Mouse (Mus musculus) ES-E14 (cell line): ENCODE results near the gene Rreb1. TPM values are rescaled to one million over a fixed set of nuclear protein-coding genes. Genes with fewer than 3 reads are reported as not detected.
A peak's percentile ranks its signal among the peaks of the same experiment; 100 is the strongest.

Experiments
- DNase-seq: peaks from one replicate; pipeline ENCODE4 v3.0.0-alpha.2; 2013; ENCODE audit warnings: low read depth, low spot score
- H3K27ac ChIP-seq: 2 replicates; pipeline ENCODE4 v1.5.1; 2012; ENCODE audit warnings: low read depth, mild to moderate bottlenecking, low read length, moderate library complexity, mixed read lengths; ENCODE audit not compliant: poor library complexity, insufficient read depth, severe bottlenecking
- H3K36me3 ChIP-seq: 2 replicates; pipeline ENCODE4 v1.6.1; 2012; ENCODE audit warnings: mild to moderate bottlenecking, low read length, moderate library complexity, mixed read lengths; ENCODE audit not compliant: control insufficient read depth, poor library complexity, insufficient read depth, severe bottlenecking
- H3K4me1 ChIP-seq, 2 experiments: fragments of 150-350 bp in 1 of 2; sonication (generic) in 1 of 2; 2 replicates each; pipeline ENCODE4 v1.6.1; 2012; ENCODE audit warnings: low read length in 2 of 2, mild to moderate bottlenecking in 1 of 2, mixed read lengths in 1 of 2; ENCODE audit not compliant: control insufficient read depth in 2 of 2, insufficient read depth in 2 of 2, poor library complexity in 1 of 2
- H3K4me3 ChIP-seq, 2 experiments: fragments of 150-350 bp in 1 of 2; sonication (generic) in 1 of 2; 2 replicates each; pipeline ENCODE4 v1.5.1; 2012; ENCODE audit warnings: low read length in 2 of 2, low read depth in 1 of 2, mild to moderate bottlenecking in 1 of 2, mixed read lengths in 1 of 2; ENCODE audit not compliant: insufficient read depth in 1 of 2, poor library complexity in 1 of 2, severe bottlenecking in 1 of 2
- H3K9ac ChIP-seq: 2 replicates; pipeline ENCODE4 v1.6.1; 2012; ENCODE audit warnings: low read depth, mild to moderate bottlenecking, low read length, mixed read lengths; ENCODE audit not compliant: poor library complexity, insufficient read depth, severe bottlenecking
- H3K9me3 ChIP-seq: fragments of 150-350 bp; sonication (generic); 2 replicates; pipeline ENCODE4 v1.6.1; 2012; ENCODE audit warnings: low read depth, mild to moderate bottlenecking, low read length; ENCODE audit not compliant: control insufficient read depth, insufficient read depth
- CHD2 ChIP-seq: IDR thresholded peaks from 2 replicates; pipeline ENCODE4 v1.6.1; 2014; ENCODE audit warnings: mild to moderate bottlenecking, low read depth, low read length, inconsistent platforms
- HCFC1 ChIP-seq: IDR thresholded peaks from 2 replicates; pipeline ENCODE4 v1.6.1; 2012; ENCODE audit warnings: low read length, inconsistent platforms, borderline replicate concordance; ENCODE audit not compliant: insufficient read depth
- MAFK ChIP-seq: IDR thresholded peaks from 2 replicates; pipeline ENCODE4 v1.6.1; 2014; ENCODE audit warnings: mild to moderate bottlenecking, low read depth, low read length, inconsistent platforms; ENCODE audit not compliant: insufficient read depth
- ZC3H11A ChIP-seq: IDR thresholded peaks from 2 replicates; pipeline ENCODE4 v1.6.1; 2012; ENCODE audit warnings: low read depth, mild to moderate bottlenecking, inconsistent platforms, low read length, borderline replicate concordance
- ZNF384 ChIP-seq: IDR thresholded peaks from 2 replicates; pipeline ENCODE4 v1.6.1; 2012; ENCODE audit warnings: low read depth, low read length, inconsistent platforms
- in situ Hi-C, 2 experiments: fragments of 600-800 bp; cut with MboI; formaldehyde crosslinking; loops; one replicate each; pipeline ENCODE4 v1.15.1; 2025; ENCODE audit warnings: low sequenced_read_pairs in 2 of 2, inconsistent platforms in 1 of 2; ENCODE audit not compliant: unreplicated experiment in 2 of 2
- total RNA-seq: library from RNA; depleted of rRNA; stranded (reverse); fragments of 300-350 nt; gene quantifications from 2 replicates; pipeline ENCODE4 v1.2.3, GENCODE M21; 2012

The Rreb1 gene
- total RNA-seq, 1 experiment: 14.7 TPM

DNA sequence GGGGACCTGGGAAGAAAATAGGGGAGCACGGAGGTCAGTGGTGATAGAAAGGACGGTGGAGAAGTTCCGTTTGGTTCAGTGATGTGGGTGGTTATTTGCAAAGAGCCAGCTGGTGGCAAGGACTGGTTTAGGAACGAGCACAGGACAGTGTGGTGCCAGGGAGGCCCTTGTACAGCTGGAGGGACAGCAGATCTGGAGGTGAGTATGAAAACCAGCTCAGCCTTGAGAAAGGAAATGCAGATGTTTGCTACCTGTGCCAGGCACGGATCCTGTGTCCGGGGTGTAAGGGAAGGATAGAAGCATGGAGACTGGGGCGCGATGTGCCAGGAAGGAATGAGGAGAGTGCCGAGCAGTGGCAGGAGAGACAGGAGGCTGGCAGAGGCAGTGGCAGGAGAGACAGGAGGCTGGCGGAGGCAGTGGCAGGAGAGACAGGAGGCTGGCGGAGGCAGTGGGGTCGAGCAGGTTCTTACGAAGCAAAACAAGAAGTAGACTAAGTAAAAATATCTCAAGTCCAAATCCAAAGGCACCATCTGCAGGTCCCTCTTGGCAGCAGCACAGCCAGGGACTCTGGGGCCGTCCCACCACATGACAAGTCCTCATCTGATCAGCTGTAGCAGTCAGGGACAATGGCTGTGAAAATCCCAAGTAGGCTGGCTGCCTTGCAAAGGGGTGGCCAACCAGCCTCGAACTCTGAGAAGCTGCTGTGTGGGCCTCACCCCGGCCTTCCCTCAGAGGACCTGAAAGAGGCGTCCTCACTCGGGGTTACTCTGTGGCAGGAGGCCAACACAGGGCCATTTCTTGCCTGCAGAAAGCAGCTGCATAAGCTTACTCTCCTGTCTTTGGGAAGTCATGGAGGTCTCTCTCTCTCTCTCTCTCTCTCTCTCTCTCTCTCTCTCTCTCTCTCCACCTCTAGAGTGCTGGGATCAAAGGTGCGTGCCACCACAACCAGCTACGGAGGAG lies 186.2 kb downstream of the Rreb1 start:
- Histone ChIP-seq H3K9me3 (no peaks in the 10 kb centered on the region), H3K4me1 (peaks cover 2 to 19% of the 10 kb centered on the region in 2 experiments; a peak in 3 of 4 replicates), H3K36me3 (no peaks in the 10 kb centered on the region), H3K4me3 (peak overlapping the region; percentile 5 to 74; a peak in 3 of 4 replicates), H3K9ac (no peak overlapping the region), H3K27ac (no peak overlapping the region)
- no peak for DNase-seq
- TF ChIP-seq MAFK (no peak), CHD2 (no peak), ZC3H11A (no peak), ZNF384 (no peak), HCFC1 (no peak)
- in situ Hi-C loops: no loop called here

DNA sequence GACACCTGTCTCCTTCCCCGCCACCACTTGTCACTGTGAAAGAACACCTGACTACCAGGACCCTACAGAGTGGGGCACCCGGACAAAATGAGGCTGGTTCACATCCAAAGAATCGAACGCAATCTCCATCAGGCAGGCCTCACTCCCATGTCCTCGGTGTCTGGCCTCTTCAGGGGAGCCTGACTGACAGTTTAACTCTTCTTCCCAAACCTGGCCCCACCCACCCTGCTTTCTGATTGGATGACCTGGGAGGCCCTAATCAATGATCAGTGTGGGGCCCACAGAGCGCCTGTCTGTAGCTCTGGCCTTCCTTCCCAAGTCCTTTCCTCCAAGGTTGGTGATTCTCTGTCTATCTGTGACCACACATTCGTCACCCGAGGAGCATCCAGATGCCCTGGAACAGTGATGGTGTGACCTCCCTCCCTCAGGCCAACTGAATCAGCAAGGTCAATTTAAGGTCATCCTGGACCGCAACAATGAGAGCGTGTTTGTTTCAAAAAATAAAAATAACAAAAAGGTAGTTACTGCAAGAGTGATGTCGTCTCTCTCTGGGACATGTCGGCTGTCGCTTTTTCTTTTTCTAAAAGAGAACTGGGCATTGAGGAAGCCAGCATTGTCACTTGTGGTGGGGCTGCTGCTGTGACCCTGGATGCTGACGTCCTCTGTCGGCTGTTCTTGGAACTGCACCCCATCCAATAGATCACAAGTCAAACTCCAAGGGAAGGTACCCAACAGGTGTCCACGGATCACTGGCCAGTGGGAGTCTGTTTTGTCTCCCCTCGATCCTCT lies 187.1 kb downstream of the Rreb1 start:
- DNase-seq: peak; percentile 85
- Histone ChIP-seq H3K9me3 (no peaks in the 10 kb centered on the region), H3K4me1 (peaks cover 2 to 19% of the 10 kb centered on the region in 2 experiments; a peak in 3 of 4 replicates), H3K36me3 (no peaks in the 10 kb centered on the region), H3K27ac (peak overlapping the region; percentile 6; the same call in 1 of the 2 replicates), H3K4me3 (peak overlapping the region; percentile 5 to 20; a peak in 3 of 4 replicates), H3K9ac (no peak overlapping the region; the same call in 1 of the 2 replicates)
- no peak for TF ChIP-seq MAFK
- no peak for TF ChIP-seq ZNF384
- no peak for TF ChIP-seq HCFC1
- no peak for TF ChIP-seq CHD2
- no peak for TF ChIP-seq ZC3H11A
- in situ Hi-C loops: no loop called here

DNA sequence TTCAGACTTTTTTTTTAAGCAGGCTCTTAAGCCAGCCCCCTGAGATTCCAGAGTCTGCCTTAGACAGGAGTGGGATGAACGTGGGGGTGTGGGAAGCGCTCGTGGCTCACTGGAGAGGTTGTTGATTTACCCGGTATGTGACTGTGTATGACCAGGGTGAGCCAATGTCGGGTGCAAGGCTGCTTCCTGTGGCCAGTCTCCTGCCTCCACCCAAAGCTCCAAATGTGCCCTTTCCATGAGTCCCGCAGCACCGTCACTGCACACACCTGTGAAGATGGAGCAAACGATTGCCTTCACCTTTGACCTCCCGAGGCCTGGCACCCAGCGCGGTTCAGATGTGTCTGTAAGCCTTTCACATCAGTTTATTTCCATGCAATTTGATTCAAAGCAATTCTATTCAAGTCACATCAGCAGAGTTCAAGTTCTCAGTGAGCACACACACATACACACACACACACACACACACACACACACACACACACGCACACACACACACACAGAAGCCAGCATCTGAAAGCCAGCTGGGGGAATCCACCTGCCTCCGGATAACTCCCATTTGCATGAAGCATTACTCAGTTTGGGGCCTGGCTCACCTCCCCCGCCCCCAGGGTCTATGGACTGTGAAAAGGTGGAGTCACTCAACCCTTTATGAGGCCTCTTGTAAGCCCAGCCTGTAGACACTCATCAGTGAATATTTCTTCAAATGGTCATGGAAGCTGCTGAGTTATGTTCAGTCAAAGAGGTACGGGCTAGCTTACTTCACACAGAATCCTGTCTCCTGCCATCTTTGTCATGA lies 188.3 kb downstream of the Rreb1 start:
- in situ Hi-C loops: no loop called here
- TF ChIP-seq ZNF384 (no peak), HCFC1 (no peak), CHD2 (no peak), MAFK (no peak), ZC3H11A (no peak)
- peaks cover 2 to 19% of the 10 kb centered on the region in 2 experiments; a peak in 3 of 4 replicates for H3K4me1 ChIP-seq
- DNase-seq: no peak
- no peak overlapping the region for H3K4me3 ChIP-seq
- no peak overlapping the region for H3K27ac ChIP-seq
- H3K36me3 ChIP-seq: no peaks in the 10 kb centered on the region
- H3K9me3 ChIP-seq: no peaks in the 10 kb centered on the region
- H3K9ac ChIP-seq: no peak overlapping the region

DNA sequence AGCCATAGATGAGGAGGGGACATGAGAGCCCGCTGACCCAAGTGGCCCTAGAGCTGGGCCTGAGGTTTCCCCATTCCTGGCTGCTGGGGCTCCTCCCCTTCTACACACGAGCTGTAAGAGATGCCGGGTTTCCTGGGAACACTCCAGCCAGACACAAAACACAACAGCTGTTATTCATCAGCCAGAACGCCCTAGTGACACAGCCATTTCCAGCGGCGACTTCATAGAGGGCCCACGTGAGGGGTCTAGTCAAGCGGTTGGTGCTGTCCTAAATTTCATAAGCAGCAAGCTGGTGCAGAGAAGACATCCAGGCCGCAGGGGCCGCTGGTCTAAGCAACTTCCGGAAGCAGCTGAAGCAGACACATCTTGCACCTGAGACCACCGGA lies 188.8 kb downstream of the Rreb1 start:
- TF ChIP-seq ZNF384: no peak
- TF ChIP-seq HCFC1: no peak
- TF ChIP-seq CHD2: no peak
- no peak; the same call in 1 of the 2 replicates for TF ChIP-seq MAFK
- TF ChIP-seq ZC3H11A: no peak
- peaks cover 2 to 19% of the 10 kb centered on the region in 2 experiments; a peak in 3 of 4 replicates for H3K4me1 ChIP-seq
- peak overlapping the region in 1 of 2 experiments; percentile 34; a peak in 3 of 4 replicates for H3K4me3 ChIP-seq
- H3K9ac ChIP-seq: peak overlapping the region; percentile 5; the same call in 1 of the 2 replicates
- in situ Hi-C loops: no loop called here
- no peaks in the 10 kb centered on the region for H3K36me3 ChIP-seq
- no peak for DNase-seq
- H3K27ac ChIP-seq: no peak overlapping the region
- no peaks in the 10 kb centered on the region for H3K9me3 ChIP-seq
